Mouse (Mus musculus) megakaryocyte progenitor cell, adult 5-6 weeks (primary cell): ENCODE data around the gene Gm10340. TPM values are rescaled to one million over a fixed set of nuclear protein-coding genes. Genes with fewer than 3 reads are reported as not detected.
"Not testable (repeated sequence)": the region's sequence is repeated elsewhere in the genome, so short reads cannot be mapped to it uniquely, and the experiment has no call there.

Experiments used
- ATAC-seq: replicated peaks from 2 replicates; pipeline ENCODE4 v1.8.0; 2016; ENCODE audit warnings: mild to moderate bottlenecking, moderate TSS enrichment, inconsistent platforms; ENCODE audit not compliant: poor library complexity
- total RNA-seq, 2 experiments: library from RNA; stranded (forward) in 1 of 2; stranded (reverse) in 1 of 2; fragments of 157-497, 149-512 nt in 1 of 2; fragments of 200-1000 nt in 1 of 2; gene quantifications; 2 replicates each; pipeline versions ENCODE4 v1.2.3 to v1.2.4; 2015 to 2017

Gene Gm10340
- total RNA-seq (2015) (not detected in 2 replicates), total RNA-seq (2017) (not detected in 2 replicates)

GRCm38 (mm10) chr14:3133697-3134096 lies at the start of gene Gm10340:
Gene Gm10340, plus strand, starts transcription at chr14:3133997.
- ATAC-seq, result not testable (repeated sequence)

GRCm38 (mm10) chr14:3116051-3116450 lies 17.7 kb upstream of the Gm10340 start:
- ATAC-seq, result not testable (repeated sequence)

- not testable (repeated sequence) for ATAC-seq
These were observed 54.2 kb downstream of the Gm10340 start, which contains the start of gene Gm5795 for GRCm38 (mm10) chr14:3187955-3188354. Gene Gm5795, plus strand, starts transcription at chr14:3188255.

Other genes starting within 250 kb of the Gm10340 start
- not detected in 2 replicates for gene Gm2888, start 104.0 kb upstream of the Gm10340 start, total RNA-seq (2015)
- gene Gm2888, start 104.0 kb upstream of the Gm10340 start, total RNA-seq (2017), result not detected in 2 replicates
- not detected in 2 replicates for gene Gm2897, start 84.7 kb upstream of the Gm10340 start, total RNA-seq (2015)
- not detected in 2 replicates for gene Gm2897, start 84.7 kb upstream of the Gm10340 start, total RNA-seq (2017)
- gene Gm5795, start 54.3 kb downstream of the Gm10340 start, total RNA-seq (2015), result not detected in 2 replicates
- not detected in 2 replicates for gene Gm5795, start 54.3 kb downstream of the Gm10340 start, total RNA-seq (2017)
- not detected in 2 replicates for gene D830030K20Rik, start 74.5 kb downstream of the Gm10340 start, total RNA-seq (2015)
- gene D830030K20Rik, start 74.5 kb downstream of the Gm10340 start, total RNA-seq (2017), result not detected in 2 replicates
- not detected in 2 replicates for gene Gm2956, start 198.6 kb downstream of the Gm10340 start, total RNA-seq (2015)
- not detected in 2 replicates for gene Gm2956, start 198.6 kb downstream of the Gm10340 start, total RNA-seq (2017)